Mouse (Mus musculus) liver, adult 2 months (tissue): ENCODE data around the gene Macrod1. TPM values are rescaled to one million over a fixed set of nuclear protein-coding genes. Genes with fewer than 3 reads are reported as not detected.

Experiments used
- DNase-seq: peaks from one replicate; pipeline ENCODE4 v3.0.0-alpha.2; 2011; ENCODE audit warnings: low read depth, low spot score; ENCODE audit errors: extremely low read depth
- H3K27ac ChIP-seq: fragments of 200-500 bp; replicated peaks from 2 replicates; pipeline ENCODE4 v1.5.1; 2012; ENCODE audit warnings: low read depth, mild to moderate bottlenecking, control low read depth, inconsistent platforms, low read length; ENCODE audit not compliant: insufficient read depth
- H3K27me3 ChIP-seq: fragments of 200-500 bp; 2 replicates; pipeline ENCODE4 v1.6.1; 2012; ENCODE audit warnings: mild to moderate bottlenecking, moderate library complexity, low read length, inconsistent platforms; ENCODE audit not compliant: control insufficient read depth, insufficient read depth
- H3K36me3 ChIP-seq: fragments of 200-500 bp; 2 replicates; pipeline ENCODE4 v1.6.1; 2012; ENCODE audit warnings: low read length, inconsistent platforms; ENCODE audit not compliant: control insufficient read depth, insufficient read depth
- H3K4me1 ChIP-seq: fragments of 200-500 bp; 2 replicates; pipeline ENCODE4 v1.6.1; 2011; ENCODE audit warnings: low read length; ENCODE audit not compliant: control insufficient read depth, insufficient read depth
- H3K4me3 ChIP-seq: fragments of 200-500 bp; 2 replicates; pipeline ENCODE4 v1.5.1; 2011; ENCODE audit warnings: low read depth, mild to moderate bottlenecking, control low read depth, low read length, moderate library complexity; ENCODE audit not compliant: insufficient read depth
- H3K79me2 ChIP-seq: fragments of 200-500 bp; 2 replicates; pipeline ENCODE4 v1.6.1; 2012; ENCODE audit warnings: inconsistent platforms, mild to moderate bottlenecking, low read length, moderate library complexity; ENCODE audit not compliant: control insufficient read depth, insufficient read depth
- H3K9ac ChIP-seq: fragments of 200-500 bp; 2 replicates; pipeline ENCODE4 v1.6.1; 2012; ENCODE audit warnings: low read depth, mild to moderate bottlenecking, control low read depth, inconsistent platforms, low read length
- CTCF ChIP-seq: fragments of 200-500 bp; IDR thresholded peaks from 2 replicates; pipeline ENCODE4 v1.5.1; 2011; ENCODE audit warnings: low read depth, low read length, control low read depth
- POLR2A ChIP-seq: fragments of 200-500 bp; IDR thresholded peaks from 2 replicates; pipeline ENCODE4 v1.6.1; 2011; ENCODE audit warnings: low read length, control low read depth; ENCODE audit not compliant: insufficient read depth; ENCODE audit errors: extremely low read depth
- WGBS: fragments of 180-500 bp; shearing (Covaris S2); methylation state at CpG from one replicate; pipeline ENCODE4 v1.1.7; 2018; 5-methylcytosine and 5-hydroxymethylcytosine counted together
- polyA plus RNA-seq: library from polyadenylated mRNA; depleted of rRNA; stranded (reverse); fragments of >200 nt; gene quantifications from 2 replicates; pipeline ENCODE4 v1.2.3, GENCODE M21; 2012
- total RNA-seq: library from RNA; depleted of rRNA; stranded (reverse); fragments of >200 nt; gene quantifications from 2 replicates; pipeline ENCODE4 v1.2.3, GENCODE M21; 2014

The Macrod1 gene
- total and polyA plus RNA-seq, 2 experiments: 12.2 to 115 TPM

DNA sequence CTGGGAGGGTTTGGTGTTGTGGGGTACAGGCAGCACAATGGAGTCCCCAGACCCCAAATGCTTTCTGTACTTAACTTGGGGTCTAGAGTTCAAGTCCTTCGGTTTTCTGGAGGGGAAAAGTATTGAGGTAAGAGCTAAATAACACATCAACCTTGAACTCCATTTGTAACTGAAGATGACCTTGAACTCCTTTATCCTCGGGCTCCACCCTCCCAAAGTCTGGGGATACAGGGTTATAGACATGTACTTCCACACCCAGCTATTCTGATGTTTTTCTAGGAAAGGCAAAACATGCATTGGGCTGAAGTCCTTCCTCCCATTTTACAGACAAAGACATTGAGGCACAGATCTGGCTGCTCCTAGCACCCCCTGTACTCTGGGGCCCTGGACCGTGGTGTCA, 87.8 kb downstream of the Macrod1 start:
- Histone ChIP-seq H3K4me1 (peaks cover 1% of the 10 kb centered on the region; the same call in 1 of the 2 replicates), H3K36me3 (no peaks in the 10 kb centered on the region), H3K27me3 (no peaks in the 10 kb centered on the region), H3K4me3 (no peak overlapping the region), H3K79me2 (no peaks in the 10 kb centered on the region), H3K9ac (no peak overlapping the region), H3K27ac (no peak overlapping the region)
- TF ChIP-seq CTCF (no peak), POLR2A (no peak)
- DNase-seq: no peak
- WGBS: 67% methylated on average over 3 of the region's 3 CpGs

GRCm38 (mm10) chr19:7146376-7146775, 89.8 kb downstream of the Macrod1 start:
- H3K27ac ChIP-seq: no peak overlapping the region
- H3K36me3 ChIP-seq: no peaks in the 10 kb centered on the region
- DNase-seq: no peak
- no peaks in the 10 kb centered on the region for H3K27me3 ChIP-seq
- H3K79me2 ChIP-seq: no peaks in the 10 kb centered on the region
- no peak overlapping the region for H3K9ac ChIP-seq
- H3K4me1 ChIP-seq: peaks cover 1% of the 10 kb centered on the region; the same call in 1 of the 2 replicates
- WGBS: 89% methylated on average over 13 of the region's 13 CpGs
- TF ChIP-seq POLR2A (no peak), CTCF (no peak)
- no peak overlapping the region for H3K4me3 ChIP-seq

- Histone ChIP-seq H3K9ac (no peak overlapping the region), H3K36me3 (no peaks in the 10 kb centered on the region), H3K4me1 (peaks cover 1% of the 10 kb centered on the region; the same call in 1 of the 2 replicates), H3K27me3 (no peaks in the 10 kb centered on the region), H3K27ac (no peak overlapping the region), H3K4me3 (no peak overlapping the region), H3K79me2 (no peaks in the 10 kb centered on the region)
- DNase-seq: no peak
- TF ChIP-seq POLR2A (no peak), CTCF (no peak)
- 85% methylated on average over 4 of the region's 4 CpGs for WGBS
These were observed 91.5 kb downstream of the Macrod1 start for GRCm38 (mm10) chr19:7148096-7148495.

GRCm38 (mm10) chr19:7148541-7149085, 92.0 kb downstream of the Macrod1 start:
- TF ChIP-seq POLR2A (no peak), CTCF (no peak)

GRCm38 (mm10) chr19:7149158-7149685, 92.6 kb downstream of the Macrod1 start:
- Histone ChIP-seq H3K79me2 (no peaks in the 10 kb centered on the region), H3K4me1 (no peaks in the 10 kb centered on the region), H3K27ac (no peak overlapping the region), H3K36me3 (no peaks in the 10 kb centered on the region), H3K27me3 (no peaks in the 10 kb centered on the region), H3K9ac (no peak overlapping the region), H3K4me3 (no peak overlapping the region)
- no peak for DNase-seq
- no peak for TF ChIP-seq CTCF
- TF ChIP-seq POLR2A: no peak
- WGBS: 94% methylated on average over 7 of the region's 7 CpGs

More at GRCm38 (mm10) chr19:7148541-7149085, 92.0 kb downstream of the Macrod1 start:
- WGBS: 85% methylated on average over 8 of the region's 8 CpGs
- DNase-seq: no peak
- Histone ChIP-seq H3K9ac (no peak overlapping the region), H3K27me3 (no peaks in the 10 kb centered on the region), H3K4me1 (peaks cover 1% of the 10 kb centered on the region; the same call in 1 of the 2 replicates), H3K4me3 (no peak overlapping the region), H3K79me2 (no peaks in the 10 kb centered on the region), H3K27ac (no peak overlapping the region), H3K36me3 (no peaks in the 10 kb centered on the region)

DNA sequence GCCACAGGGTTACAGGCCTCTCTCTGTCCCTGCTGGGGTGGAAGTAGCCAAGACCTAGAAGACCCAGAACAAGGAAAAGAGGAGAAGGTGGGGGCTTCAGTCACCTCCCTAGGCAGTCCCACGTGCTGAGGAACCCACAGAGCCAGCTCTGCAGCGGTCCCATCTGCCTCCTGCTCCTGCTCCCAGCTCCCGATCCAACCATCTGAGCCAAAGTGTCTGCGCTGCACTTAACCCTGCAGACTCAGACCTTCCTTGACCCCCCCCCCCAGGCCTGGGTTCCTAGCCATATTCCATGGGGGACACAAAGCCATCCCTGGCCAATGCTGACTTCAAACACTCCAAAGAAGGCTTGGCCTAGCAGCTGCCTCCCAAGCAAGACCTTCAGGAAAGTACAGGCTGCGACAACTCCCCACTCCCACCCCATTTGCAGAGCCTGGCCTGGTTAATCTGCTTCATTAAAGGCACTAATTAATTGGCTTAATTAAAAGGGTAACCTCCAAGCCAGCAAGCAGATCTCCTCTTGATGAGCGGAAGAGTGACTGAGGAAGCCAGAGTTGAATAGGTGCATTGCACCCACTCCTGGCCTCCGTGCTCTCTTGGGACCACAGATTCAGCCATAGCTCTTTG, 94.8 kb downstream of the Macrod1 start:
- H3K27me3 ChIP-seq: no peaks in the 10 kb centered on the region
- no peak overlapping the region for H3K9ac ChIP-seq
- no peak for DNase-seq
- no peak overlapping the region for H3K4me3 ChIP-seq
- no peaks in the 10 kb centered on the region for H3K36me3 ChIP-seq
- TF ChIP-seq CTCF (no peak), POLR2A (no peak)
- WGBS: 95% methylated on average over 7 of the region's 7 CpGs
- 0 out of 2 replicates have a peak, but pooled peaks cover 9% of the 10 kb centered on the region for H3K4me1 ChIP-seq
- no peaks in the 10 kb centered on the region for H3K79me2 ChIP-seq
- no peak overlapping the region for H3K27ac ChIP-seq
